Mouse (Mus musculus) kidney, adult 2 months (tissue): ENCODE results near the gene Kctd19.

Source experiments
- CTCF ChIP-seq: fragments of 200-500 bp; conservative IDR thresholded peaks from 2 replicates; pipeline ENCODE4 v1.5.1; 2011; ENCODE audit warnings: low read depth, mild to moderate bottlenecking, control low read depth, low read length, moderate library complexity, mixed read lengths; ENCODE audit not compliant: insufficient read depth, insufficient read length
- POLR2A ChIP-seq: fragments of 200-500 bp; IDR thresholded peaks from one replicate; pipeline ENCODE4 v1.6.1; 2011; ENCODE audit warnings: low read depth, low read length, control low read depth

DNA sequence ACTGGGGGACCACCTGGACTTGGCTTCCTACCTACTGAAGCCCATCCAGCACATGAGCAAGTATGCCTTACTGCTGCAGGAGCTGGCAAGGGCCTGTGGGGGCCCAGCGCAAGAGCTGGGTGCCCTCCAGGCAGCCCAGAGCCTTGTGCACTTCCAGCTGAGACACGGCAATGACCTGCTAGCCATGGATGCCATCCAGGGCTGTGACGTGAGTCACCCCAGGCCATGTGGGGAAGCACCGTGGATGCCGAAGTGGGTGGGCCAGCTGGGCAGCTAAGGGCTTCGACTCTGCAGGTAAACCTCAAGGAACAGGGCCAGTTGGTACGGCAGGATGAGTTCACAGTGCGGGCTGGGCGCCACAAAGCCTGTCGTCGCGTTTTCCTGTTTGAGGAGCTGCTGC is 33.0 kb downstream of the Kctd19 start:
- no peak for TF ChIP-seq CTCF
- TF ChIP-seq POLR2A, result no peak
